Mouse (Mus musculus) ovary, adult 18-20 months (tissue): ENCODE data around the gene Lgals8.
"Not testable (repeated sequence)": the region's sequence is repeated elsewhere in the genome, so short reads cannot be mapped to it uniquely, and the experiment has no call there.

Experiments
- DNase-seq: peaks from one replicate; pipeline ENCODE4 v3.0.0; 2022; ENCODE audit warnings: low spot score, mixed read lengths

Gene Lgals8

GRCm38 (mm10) chr13:12464844-12465243, at the start of gene Lgals8:
Lgals8 (minus strand) TSS chr13:12464944.
- no peak for DNase-seq

DNA sequence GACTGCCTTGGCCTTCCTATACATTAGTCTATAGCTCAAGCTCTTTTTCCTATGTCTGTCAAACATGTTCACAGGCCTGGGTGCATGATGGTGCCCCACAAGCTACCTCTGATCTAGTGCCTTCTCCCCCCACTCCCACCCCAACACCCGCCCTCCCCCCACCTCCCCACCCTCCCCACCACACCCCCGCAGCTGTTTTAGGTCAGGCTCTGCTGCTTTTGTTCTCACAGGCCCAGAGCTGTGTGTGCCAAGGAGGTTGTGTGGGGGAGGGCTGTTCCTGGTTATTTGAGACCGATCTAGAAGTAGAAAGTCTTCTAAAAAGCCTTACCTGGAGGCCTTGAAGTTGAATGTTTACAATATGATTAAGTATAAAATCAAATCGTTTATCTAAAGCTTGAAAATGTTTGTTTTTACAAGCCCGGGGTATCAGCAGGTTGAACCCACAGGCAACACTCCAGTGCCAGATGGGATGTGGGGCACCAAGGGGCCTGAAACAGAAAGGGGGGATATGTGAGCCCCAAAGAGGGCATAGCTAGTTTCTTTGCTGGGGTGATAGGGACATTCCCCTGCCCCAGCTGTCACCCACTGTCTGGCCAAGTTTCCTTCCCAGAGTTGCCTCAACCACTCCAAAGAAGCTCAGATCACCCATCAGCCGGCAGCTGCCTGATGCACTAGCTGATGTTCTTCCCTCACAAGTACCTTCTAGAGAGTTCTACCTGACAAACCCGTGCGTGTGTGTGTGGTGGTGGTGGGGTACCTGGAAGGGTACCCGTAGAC, 46.6 kb upstream of the Lgals8 start:
- no peak for DNase-seq

DNA sequence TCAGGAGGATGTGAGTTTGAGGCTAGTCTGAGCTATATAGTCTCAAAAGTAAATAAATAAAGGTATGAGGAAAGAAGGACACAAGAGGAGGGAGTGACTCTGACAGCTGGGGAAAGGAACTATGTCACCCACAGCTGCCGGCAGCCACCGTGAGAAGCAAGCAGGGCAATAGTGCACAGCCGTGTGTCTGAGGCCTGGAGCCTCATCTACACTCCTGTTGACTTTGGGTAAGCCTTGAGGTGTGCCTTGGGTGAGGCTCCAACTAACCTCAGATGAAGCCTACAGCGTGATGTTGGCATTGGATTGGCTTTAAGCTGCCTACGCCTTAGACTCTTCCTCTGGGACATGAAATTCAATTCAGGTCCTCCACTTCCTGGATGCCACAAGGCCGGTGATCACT, 45.3 kb upstream of the Lgals8 start:
- DNase-seq: no peak

- no peak for DNase-seq
These were observed 42.7 kb upstream of the Lgals8 start for GRCm38 (mm10) chr13:12507426-12507825.

DNA sequence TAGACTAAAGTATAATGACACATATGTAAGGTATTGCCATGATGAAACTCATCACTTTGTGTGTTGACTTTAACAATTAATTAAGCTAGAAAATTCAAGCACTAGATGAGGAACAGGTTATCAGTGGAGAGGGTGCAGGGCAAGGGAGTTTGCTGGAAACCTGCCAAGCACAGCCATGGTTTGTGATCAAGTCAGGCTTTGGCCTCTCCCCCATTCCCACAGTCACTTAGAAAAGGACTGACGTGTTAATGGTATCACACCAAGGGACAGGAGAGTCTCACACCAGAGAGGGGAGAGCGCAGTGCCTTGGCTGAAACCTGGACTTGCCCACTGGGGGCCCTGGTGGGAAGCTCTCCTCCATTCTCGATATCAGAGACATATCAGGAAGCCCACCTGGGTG, 40.6 kb upstream of the Lgals8 start:
- no peak for DNase-seq

DNA sequence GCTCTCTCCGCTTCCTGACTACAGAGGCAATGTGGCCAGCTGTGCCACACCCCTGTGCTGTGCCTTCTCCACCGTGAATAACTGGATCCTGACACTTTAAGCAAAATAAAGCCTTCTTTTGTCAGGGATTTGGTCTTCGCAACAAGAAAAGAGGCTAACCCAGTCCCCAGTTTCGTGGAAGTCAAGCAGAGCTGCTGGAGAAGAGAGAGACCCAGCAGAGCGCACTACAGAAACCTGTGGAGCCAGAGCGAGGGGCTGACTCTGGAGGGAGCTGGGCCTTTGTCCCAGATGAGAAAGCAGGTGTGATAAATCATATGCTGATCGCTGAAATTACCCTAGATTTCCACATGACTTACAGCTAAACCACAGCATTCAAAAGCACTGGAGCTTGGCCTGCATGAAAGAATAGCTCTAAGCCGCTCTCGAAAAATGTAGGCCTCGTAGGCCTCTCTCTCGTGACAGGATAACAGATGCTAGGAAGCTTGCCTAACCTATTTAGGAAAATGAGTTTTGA, 38.6 kb upstream of the Lgals8 start:
- no peak for DNase-seq

- DNase-seq: no peak
These were observed 38.0 kb upstream of the Lgals8 start for GRCm38 (mm10) chr13:12502665-12503237.

DNA sequence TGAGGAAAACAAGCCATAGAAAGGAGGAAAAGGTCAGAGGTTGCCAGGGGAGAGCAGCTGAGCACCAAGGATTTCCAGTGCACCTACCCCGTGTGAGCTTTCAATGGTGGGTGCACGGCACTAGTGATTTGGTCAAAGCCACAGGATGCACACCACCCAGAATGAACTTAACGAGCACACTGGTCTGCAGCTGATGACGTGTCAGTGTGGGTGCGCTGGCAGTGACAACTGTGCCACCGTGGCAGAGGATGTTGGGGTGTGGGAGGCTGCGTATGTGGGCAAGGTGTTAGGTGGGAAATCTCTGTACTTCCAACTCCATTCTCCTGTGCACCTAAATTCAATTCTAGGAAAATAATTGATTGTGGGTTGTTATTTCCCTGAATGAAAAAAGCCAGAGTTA, 34.4 kb upstream of the Lgals8 start:
- no peak for DNase-seq

GRCm38 (mm10) chr13:12497809-12498208, 33.1 kb upstream of the Lgals8 start:
- DNase-seq: no peak

GRCm38 (mm10) chr13:12494750-12495149, 30.0 kb upstream of the Lgals8 start:
- DNase-seq: no peak

DNA sequence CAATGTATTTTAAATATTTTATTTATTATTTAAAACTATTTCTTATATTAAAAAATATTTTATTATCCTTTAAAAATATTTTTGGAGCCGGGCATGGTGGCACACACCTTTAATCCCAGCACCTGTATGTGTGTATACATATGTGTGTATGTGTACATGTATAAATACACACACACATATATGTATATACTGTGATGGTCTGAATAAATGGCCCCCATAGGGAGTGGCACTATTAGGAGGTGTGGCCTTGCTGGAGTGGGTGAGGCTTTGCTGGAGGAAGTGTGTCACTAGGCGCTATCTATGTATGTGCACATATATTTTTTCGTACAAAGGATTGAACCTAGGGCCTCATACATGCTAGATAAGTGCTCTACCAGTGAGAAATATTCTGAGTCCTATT, 27.8 kb upstream of the Lgals8 start:
- DNase-seq: no peak

- no peak for DNase-seq
These were observed 20.9 kb upstream of the Lgals8 start for GRCm38 (mm10) chr13:12485640-12486039.

DNA sequence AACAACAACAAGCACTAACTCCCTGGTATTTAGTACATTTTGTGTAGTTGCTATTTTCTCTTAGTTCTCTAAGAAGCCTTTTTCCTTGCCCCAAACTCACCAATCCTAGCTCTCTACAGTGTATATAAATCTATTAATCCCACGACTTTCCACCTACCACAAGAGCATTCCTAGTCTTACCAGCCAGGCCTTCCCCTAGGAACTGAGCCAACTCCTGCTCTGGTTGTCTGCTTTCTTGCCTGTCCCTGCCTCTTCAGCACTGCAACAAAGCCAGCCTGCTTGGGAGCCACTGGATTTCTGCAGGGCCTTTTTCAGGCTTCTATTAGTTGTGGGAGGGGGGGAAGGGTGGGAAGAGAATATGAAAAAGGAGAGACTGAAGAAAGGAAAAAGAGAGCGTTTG, 20.5 kb upstream of the Lgals8 start:
- no peak for DNase-seq

DNA sequence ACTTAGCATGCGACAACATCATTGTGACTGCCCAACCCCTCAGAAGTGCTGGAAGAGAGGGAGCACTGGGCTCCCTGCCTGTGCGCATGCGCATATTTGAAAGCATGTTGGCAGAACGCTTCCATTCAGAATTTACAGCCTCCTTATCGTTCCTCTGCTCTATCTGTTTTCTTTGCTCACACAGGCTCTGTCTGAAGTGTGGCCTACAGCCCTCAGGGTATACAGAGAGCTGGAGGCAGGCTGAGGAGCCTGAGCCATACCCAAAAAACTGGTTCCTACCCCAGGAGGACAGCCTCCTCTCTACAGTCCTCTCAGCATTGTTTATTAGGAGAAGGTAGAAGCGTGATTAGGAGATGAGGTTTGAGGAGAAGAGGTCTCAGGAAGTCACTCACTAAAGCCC, 15.1 kb upstream of the Lgals8 start:
- no peak for DNase-seq

DNA sequence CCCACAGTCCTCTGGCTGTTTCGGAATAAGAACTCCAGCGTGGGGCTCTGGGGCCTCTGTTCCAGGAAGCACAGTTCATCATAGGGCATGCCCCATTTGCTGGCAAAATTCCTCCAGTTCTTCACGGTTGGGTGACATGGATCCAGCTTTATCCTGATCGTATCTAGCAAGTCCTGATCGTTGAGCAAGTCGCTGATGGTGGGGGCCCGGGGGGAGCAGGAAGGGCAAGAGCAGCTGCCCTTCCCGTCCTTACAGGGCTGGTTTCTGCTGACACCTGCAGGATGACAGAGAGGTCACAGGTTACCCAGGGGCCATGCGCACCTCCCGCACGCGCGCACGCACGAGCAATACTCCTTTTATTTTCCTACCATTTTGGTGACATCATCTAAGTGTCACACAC, 13.6 kb upstream of the Lgals8 start:
- DNase-seq: no peak

DNA sequence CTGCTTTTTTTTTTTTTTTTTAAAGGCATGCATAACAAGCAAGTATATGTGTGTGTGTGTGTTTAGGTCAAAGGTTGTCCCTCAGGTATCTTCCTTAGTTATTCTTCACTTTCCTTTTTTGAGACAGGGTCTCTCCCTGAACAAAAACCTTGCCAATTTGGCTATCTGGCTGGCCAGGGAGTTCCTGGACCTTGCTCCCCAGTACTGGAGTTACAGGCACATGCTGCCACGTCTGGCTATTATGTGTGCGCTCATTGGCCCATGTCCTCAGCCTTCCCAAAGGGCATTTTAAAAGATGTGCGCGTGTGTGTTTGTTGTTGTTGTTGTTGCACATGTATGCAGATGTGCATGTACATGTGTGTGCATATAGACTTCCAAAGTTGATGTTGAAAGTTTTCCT, 12.1 kb upstream of the Lgals8 start:
- no peak for DNase-seq

DNA sequence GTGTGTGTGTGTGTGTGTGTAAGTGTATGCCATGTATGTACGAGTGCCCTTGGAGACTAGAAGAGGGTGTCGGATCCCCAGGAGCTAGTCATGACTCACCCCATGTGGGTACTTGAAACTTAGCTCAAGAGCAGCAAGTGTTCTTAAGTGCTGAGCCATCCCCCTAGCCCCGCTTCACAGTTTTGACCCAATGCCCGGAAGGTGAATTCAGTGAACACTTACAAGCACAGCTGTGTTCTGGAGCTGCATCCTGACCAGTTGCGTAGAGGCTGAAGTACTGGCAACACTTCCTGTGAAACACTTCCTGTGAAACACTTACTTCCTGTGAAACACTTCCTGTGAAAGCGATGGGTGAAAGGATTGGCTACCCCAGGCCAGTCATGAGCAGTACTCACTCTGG, 10.5 kb upstream of the Lgals8 start:
- DNase-seq: no peak

GRCm38 (mm10) chr13:12473724-12474378, 9.1 kb upstream of the Lgals8 start:
- DNase-seq: peak; percentile 16

- DNase-seq: no peak
These were observed 3.7 kb upstream of the Lgals8 start for GRCm38 (mm10) chr13:12468488-12468887.

DNA sequence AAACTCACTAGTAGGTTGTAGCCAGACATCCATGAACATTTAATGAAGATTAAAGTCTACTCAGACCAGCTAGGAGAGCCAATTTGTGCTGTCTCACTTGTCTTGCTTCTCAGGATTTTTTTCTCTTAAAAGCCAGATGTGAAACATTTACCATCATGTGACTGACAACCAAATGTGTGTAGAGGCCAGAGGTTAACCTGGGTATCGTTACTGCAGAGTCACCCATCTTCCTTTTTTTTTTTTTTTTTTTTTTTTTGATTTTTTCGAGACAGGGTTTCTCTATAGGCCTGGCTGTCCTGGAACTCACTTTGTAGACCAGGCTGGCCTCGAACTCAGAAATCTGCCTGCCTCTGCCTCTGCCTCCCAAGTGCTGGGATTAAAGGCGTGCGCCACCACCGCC, 585 bp downstream of the Lgals8 start:
- DNase-seq: not testable (repeated sequence)

DNA sequence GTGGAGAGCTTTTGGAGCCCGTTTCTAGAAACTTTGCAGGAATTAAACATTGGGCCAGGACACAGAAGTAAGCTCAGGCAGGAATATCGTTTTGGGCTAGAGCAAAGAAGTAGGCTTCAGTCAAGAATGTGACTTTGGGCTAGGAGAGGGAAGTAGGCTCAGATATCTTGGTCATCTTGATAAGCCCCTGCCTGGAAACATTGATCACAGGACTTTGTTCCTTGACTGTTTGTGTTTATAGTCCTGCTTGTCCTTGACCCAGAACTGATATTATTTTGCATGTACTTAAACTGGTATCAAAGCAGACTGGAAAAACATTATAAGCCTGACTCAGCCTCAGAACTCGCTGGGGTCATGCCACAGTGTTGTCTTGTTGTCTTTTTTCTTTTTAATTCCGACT, 2.1 kb downstream of the Lgals8 start:
- DNase-seq: no peak

- peak; percentile 3 for DNase-seq
These were observed 3.0 kb downstream of the Lgals8 start for GRCm38 (mm10) chr13:12461730-12462119.
